ENCODE assay signal across 12 mouse cellular contexts in genomic region chr12:108267653-108268052, GRCm38 (mm10). TPM values are rescaled to one million over a fixed set of nuclear protein-coding genes. Genes with fewer than 3 reads are reported as not detected.
DNase-seq lines count a peak whose midpoint lies in the region; ATAC-seq lines count a peak whose summit lies in the region.
"Had no signal": no experiment of that assay in that cellular context is flagged by ENCODE, and none has a peak within 500 bp of the region (broad histone marks: within the 10 kb centered on the region; RNA-seq: fewer than 3 reads in every experiment).

No protein-coding gene starts in this region.

- peak; percentile 39 for DNase-seq in cerebellum, adult 11-12 months
- DNase-seq in cerebellum, postnatal 10 days = no peak
- DNase-seq in limb, embryonic 10.5 days (ENCODE audit: low spot score) = no peak
- peak; percentile 56 for DNase-seq in lung, postnatal 36 days
- DNase-seq in right cerebral cortex, adult 2 months (ENCODE audit: low spot score in 2 of 2) = no peak
- DNase-seq in layer of hippocampus, postnatal 25 days (ENCODE audit: extremely low spot score in 1 of 2, low spot score in 1 of 2) = no peak

- H3K9ac ChIP-seq in limb, embryonic 12.5 days (replicated peaks) = peak overlapping the region; percentile 12; the same call in 1 of the 2 replicates
- H3K9ac ChIP-seq in heart, embryonic 12.5 days = peak overlapping the region; percentile 53; the same call in 1 of the 2 replicates
- H3K9ac ChIP-seq: forebrain, embryonic 12.5 days had no signal

- no peaks in the 10 kb centered on the region for H3K9me3 ChIP-seq in limb, embryonic 12.5 days
- H3K9me3 ChIP-seq in limb, embryonic 10.5 days (replicated peaks) = no peaks in the 10 kb centered on the region
- H3K9me3 ChIP-seq in heart, embryonic 12.5 days (replicated peaks) = no peaks in the 10 kb centered on the region
- H3K9me3 ChIP-seq: forebrain, embryonic 12.5 days had no signal

- no peaks in the 10 kb centered on the region; the same call in 1 of the 2 replicates for H3K27me3 ChIP-seq in limb, embryonic 12.5 days
- H3K27me3 ChIP-seq in limb, embryonic 10.5 days (ENCODE audit: low read depth, poor library complexity, severe bottlenecking) = peaks cover under 1% of the 10 kb centered on the region; the same call in 1 of the 2 replicates
- no peaks in the 10 kb centered on the region for H3K27me3 ChIP-seq in heart, embryonic 12.5 days (replicated peaks)
- H3K27me3 ChIP-seq: forebrain, embryonic 12.5 days had no signal

- ATAC-seq in limb, embryonic 12.5 days (ENCODE audit: insufficient number of reproducible peaks, insufficient read depth, low FRiP score, low TSS enrichment, low read depth) = no peak
- no peak for ATAC-seq in heart, embryonic 12.5 days (ENCODE audit: insufficient number of reproducible peaks, low FRiP score)
- ATAC-seq: activated CD4-positive, CD25-positive, alpha-beta regulatory T cell, adult 4 months had no signal

- H3K4me1 ChIP-seq in limb, embryonic 12.5 days (replicated peaks) = peaks cover 72% of the 10 kb centered on the region
- H3K4me1 ChIP-seq in limb, embryonic 10.5 days = peaks cover 90% of the 10 kb centered on the region
- H3K4me1 ChIP-seq in heart, embryonic 12.5 days (replicated peaks) = peaks cover 95% of the 10 kb centered on the region

- H3K36me3 ChIP-seq in limb, embryonic 12.5 days = peaks cover 9% of the 10 kb centered on the region; the same call in 1 of the 2 replicates
- H3K36me3 ChIP-seq in limb, embryonic 10.5 days = peaks cover 5% of the 10 kb centered on the region; the same call in 1 of the 2 replicates
- no peaks in the 10 kb centered on the region for H3K36me3 ChIP-seq in heart, embryonic 12.5 days

- H3K4me3 ChIP-seq in limb, embryonic 12.5 days (replicated peaks) = no peak overlapping the region
- no peak overlapping the region for H3K4me3 ChIP-seq in limb, embryonic 10.5 days
- no peak overlapping the region for H3K4me3 ChIP-seq in heart, embryonic 12.5 days
- H3K4me3 ChIP-seq: forebrain, embryonic 12.5 days; left cerebral cortex, adult 2 months had no signal

- WGBS in limb, embryonic 12.5 days = 77% methylated on average over 7 of the region's 7 CpGs
- WGBS in limb, embryonic 10.5 days = 72% methylated on average over 7 of the region's 7 CpGs
- 47% methylated on average over 7 of the region's 7 CpGs for WGBS in heart, embryonic 12.5 days

- no peak overlapping the region for H3K4me2 ChIP-seq in limb, embryonic 12.5 days
- H3K4me2 ChIP-seq in heart, embryonic 12.5 days = no peak overlapping the region
- H3K4me2 ChIP-seq: forebrain, embryonic 12.5 days had no signal

- no peak overlapping the region for H3K27ac ChIP-seq in limb, embryonic 12.5 days
- H3K27ac ChIP-seq in limb, embryonic 10.5 days = no peak overlapping the region
- no peak overlapping the region for H3K27ac ChIP-seq in heart, embryonic 12.5 days (ENCODE audit: poor library complexity, severe bottlenecking)
- H3K27ac ChIP-seq: left cerebral cortex, adult 2 months; macrophage had no signal

RNA-seq across cellular contexts. Expression of gene Ccdc85c, which starts 7.6 kb away (rescaled TPM):
- polyA plus RNA-seq in limb, embryonic 12.5 days (2016; fragmentation: Nextera tagmentation; extraction: Ambion mirVana) = 5.2 and 6.6 TPM in 2 replicates
- polyA plus RNA-seq in limb, embryonic 10.5 days (2016; fragmentation: Nextera tagmentation; extraction: Ambion mirVana) = 5.4 and 6.2 TPM in 2 replicates
- 5.9 and 6.0 TPM in 2 replicates for polyA plus RNA-seq in heart, embryonic 12.5 days (2016; fragmentation: Nextera tagmentation; extraction: Ambion mirVana)
- 10 to 100 TPM; 66.6 to 71.3 TPM for total RNA-seq in layer of hippocampus, postnatal 25 days (2021)

RNA-seq across cellular contexts. Expression of gene Hhipl1, which starts 38.4 kb away (rescaled TPM):
- polyA plus RNA-seq in limb, embryonic 12.5 days (2016; fragmentation: Nextera tagmentation; extraction: Ambion mirVana) = 0.50 and 0.53 TPM in 2 replicates
- 0.06 and 0.21 TPM in 2 replicates for polyA plus RNA-seq in limb, embryonic 10.5 days (2016; fragmentation: Nextera tagmentation; extraction: Ambion mirVana)
- polyA plus RNA-seq in heart, embryonic 12.5 days (2016; fragmentation: Nextera tagmentation; extraction: Ambion mirVana) = 0.82 and 1.2 TPM in 2 replicates
- 1 to 10 TPM; 5.0 to 5.1 TPM for total RNA-seq in layer of hippocampus, postnatal 25 days (2021)
- polyA plus RNA-seq: macrophage had no signal

Comparison
In these comparisons a context has a peak if more than half of its experiments do, and no peak if none do; other contexts are left out.
1. DNase-seq: peak in cerebellum, adult 11-12 months (single experiment) and lung, postnatal 36 days (single experiment); none in cerebellum, postnatal 10 days (0 of 2), limb, embryonic 10.5 days (single experiment), right cerebral cortex, adult 2 months (0 of 2) and layer of hippocampus, postnatal 25 days (0 of 2).